In the genomic region with DNA sequence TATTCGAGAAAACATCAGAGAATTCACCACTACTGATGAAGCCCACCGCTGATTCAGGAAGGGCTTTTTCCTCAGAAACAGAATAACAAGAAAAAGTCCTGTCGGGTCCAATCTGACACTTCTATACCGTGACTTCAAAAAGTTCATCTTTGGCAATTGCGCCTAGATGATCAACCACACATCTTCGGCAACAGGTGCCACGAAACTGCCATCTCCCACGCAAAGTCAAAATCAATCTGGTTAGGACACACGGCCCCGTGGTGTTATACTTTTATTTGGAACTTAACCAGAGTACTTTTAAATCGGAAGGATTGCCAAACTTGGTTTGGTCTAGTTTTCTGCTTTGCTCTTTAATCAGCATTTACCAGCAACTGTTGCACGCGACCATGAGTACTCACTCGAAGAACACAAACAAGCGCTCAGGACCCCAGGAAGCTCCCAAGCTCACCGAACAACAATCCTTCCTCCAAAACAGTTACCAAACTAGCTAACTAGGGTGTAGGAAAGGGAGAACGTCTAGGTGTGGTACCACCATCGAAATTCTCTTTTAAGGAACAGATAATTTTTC, we compare ENCODE assay signal across 8 mouse cellular contexts. TPM values are rescaled to one million over a fixed set of nuclear protein-coding genes. Genes with fewer than 3 reads are reported as not detected.
DNase-seq lines count a peak whose midpoint lies in the region; ATAC-seq and TF ChIP-seq lines count a peak whose summit lies in the region.

No protein-coding gene starts in this region.

- peaks cover 60% of the 10 kb centered on the region for H3K79me2 ChIP-seq in macrophage (ENCODE audit: inconsistent target)

- H3K27me3 ChIP-seq in heart, embryonic 10.5 days (ENCODE audit: insufficient read depth, poor library complexity, severe bottlenecking) = no peaks in the 10 kb centered on the region
- no peaks in the 10 kb centered on the region for H3K27me3 ChIP-seq in G1E (ENCODE audit: insufficient read depth, low read length)
- no peaks in the 10 kb centered on the region for H3K27me3 ChIP-seq in hindbrain, embryonic 10.5 days (ENCODE audit: insufficient read depth, poor library complexity, severe bottlenecking)

- peak overlapping the region; percentile 83 for H3K4me3 ChIP-seq in heart, embryonic 10.5 days
- H3K4me3 ChIP-seq in G1E (ENCODE audit: low read depth, low read length) (peak overlapping the region; percentile 89), macrophage (ENCODE audit: inconsistent target) (peak overlapping the region; percentile 84)
- H3K4me3 ChIP-seq in hindbrain, embryonic 10.5 days = peak overlapping the region; percentile 86

- H3K9me3 ChIP-seq in heart, embryonic 10.5 days = no peaks in the 10 kb centered on the region
- no peaks in the 10 kb centered on the region for H3K9me3 ChIP-seq in G1E (replicated peaks)
- H3K9me3 ChIP-seq in hindbrain, embryonic 10.5 days = no peaks in the 10 kb centered on the region

- peaks cover 13% of the 10 kb centered on the region; the same call in 1 of the 2 replicates for H3K4me1 ChIP-seq in heart, embryonic 10.5 days
- peaks cover 24% of the 10 kb centered on the region for H3K4me1 ChIP-seq in G1E (ENCODE audit: insufficient read depth, low read depth, low read length)
- peaks cover 28% of the 10 kb centered on the region for H3K4me1 ChIP-seq in hindbrain, embryonic 10.5 days (replicated peaks)

- DNase-seq in heart, embryonic 10.5 days (ENCODE audit: low spot score) = no peak
- DNase-seq in heart, adult 11 months = no peak
- DNase-seq in G1E (ENCODE audit: low spot score) = no peak
- DNase-seq in hindbrain, embryonic 10.5 days (ENCODE audit: low spot score) = no peak
- DNase-seq in frontal cortex, postnatal 36 days (ENCODE audit: low spot score in 2 of 2) = no peak
- no peak for DNase-seq in urinary bladder, postnatal 36 days (ENCODE audit: low spot score in 2 of 2)
- no peak for DNase-seq in spleen, adult 18-20 months

- peak overlapping the region; percentile 99 for H3K27ac ChIP-seq in heart, embryonic 10.5 days
- peak overlapping the region; percentile 99 for H3K27ac ChIP-seq in hindbrain, embryonic 10.5 days
- H3K27ac ChIP-seq in macrophage = peak overlapping the region; percentile 72

- no peak for ATAC-seq in G1E (ENCODE audit: extremely low read depth, insufficient number of reproducible peaks, low FRiP score, poor library complexity, severe bottlenecking)

- no peak for TF ChIP-seq CTCF in G1E (IDR thresholded peaks at IDR 0.05; ENCODE audit: low read depth, low read length)

- H3K36me3 ChIP-seq in heart, embryonic 10.5 days = 0 out of 2 replicates have a peak, but pooled peaks cover 3% of the 10 kb centered on the region
- H3K36me3 ChIP-seq in G1E (replicated peaks) (peaks cover 13% of the 10 kb centered on the region), macrophage (ENCODE audit: inconsistent target) (no peaks in the 10 kb centered on the region)
- 0 out of 2 replicates have a peak, but pooled peaks cover 3% of the 10 kb centered on the region for H3K36me3 ChIP-seq in hindbrain, embryonic 10.5 days

- 3% methylated on average over 18 of the region's 18 CpGs for WGBS in heart, embryonic 10.5 days
- 3% methylated on average over 18 of the region's 18 CpGs for WGBS in hindbrain, embryonic 10.5 days
- 5% methylated on average over 18 of the region's 18 CpGs for WGBS in macrophage (ENCODE audit: missing documents)

RNA-seq across cellular contexts. Expression of a gene that starts 1.6 kb away (rescaled TPM):
- 19.1 and 25.5 TPM in 2 replicates for polyA plus RNA-seq in heart, embryonic 10.5 days (2016; fragmentation: Nextera tagmentation; extraction: Ambion mirVana)
- total RNA-seq in G1E (2014; fragmentation: Nextera tagmentation) (75.6 and 86.4 TPM in 2 replicates), G1E (2017) (25.5 and 28.5 TPM in 2 replicates)
- polyA plus RNA-seq in G1E (2012) (48.1 and 53.7 TPM in 2 replicates), macrophage (2018) (25.0 to 37.1 TPM (median 25.6 TPM) in 3 replicates)
- 26.8 and 32.7 TPM in 2 replicates for polyA plus RNA-seq in hindbrain, embryonic 10.5 days (2016; fragmentation: Nextera tagmentation; extraction: Ambion mirVana)
- total RNA-seq in macrophage (2018; cell fraction: chromatin; rRNA removed) = 100 to 1,000 TPM in 17 of 26 experiments, 10 to 100 TPM in 9; 49.0 to 178 (median 127) TPM
- 10 to 100 TPM; 23.2 to 45.5 (median 34.7) TPM for total RNA-seq in macrophage (2018; cell fraction: cytosol; rRNA removed)
- total RNA-seq in macrophage (2018; cell fraction: nucleus; rRNA removed) = 100 to 1,000 TPM in 6 of 26 experiments, 10 to 100 TPM in 20; 48.0 to 114 (median 81.7) TPM

RNA-seq across cellular contexts. Expression of a gene that starts 58.9 kb away (rescaled TPM):
- polyA plus RNA-seq in heart, embryonic 10.5 days (2016; fragmentation: Nextera tagmentation; extraction: Ambion mirVana) = 59.5 and 63.0 TPM in 2 replicates
- total RNA-seq in G1E (2014; fragmentation: Nextera tagmentation) (75.8 and 84.8 TPM in 2 replicates), G1E (2017) (42.1 and 49.5 TPM in 2 replicates)
- polyA plus RNA-seq in G1E (2012) (1.2 and 1.8 TPM in 2 replicates), macrophage (2018) (13.8 to 29.6 TPM (median 15.7 TPM) in 3 replicates)
- polyA plus RNA-seq in hindbrain, embryonic 10.5 days (2016; fragmentation: Nextera tagmentation; extraction: Ambion mirVana) = 64.5 and 68.8 TPM in 2 replicates
- total RNA-seq in macrophage (2018; cell fraction: chromatin; rRNA removed) = 10 to 100 TPM in 23 of 26 experiments, 1 to 10 TPM in 3; 6.6 to 31.0 (median 17.1) TPM
- total RNA-seq in macrophage (2018; cell fraction: cytosol; rRNA removed) = 10 to 100 TPM in 25 of 26 experiments, 1 to 10 TPM in 1; 9.6 to 18.0 (median 14.6) TPM
- total RNA-seq in macrophage (2018; cell fraction: nucleus; rRNA removed) = 10 to 100 TPM in 20 of 26 experiments, 1 to 10 TPM in 6; 5.9 to 30.1 (median 12.9) TPM
